Mouse (Mus musculus): Measurements from ENCODE around the gene Plb1. TPM values are rescaled to one million over a fixed set of nuclear protein-coding genes. Genes with fewer than 3 reads are reported as not detected.
A peak's percentile ranks its signal among the peaks of the same experiment; 100 is the strongest.

The Plb1 gene
- polyA plus RNA-seq, 1 experiment: not detected

DNA sequence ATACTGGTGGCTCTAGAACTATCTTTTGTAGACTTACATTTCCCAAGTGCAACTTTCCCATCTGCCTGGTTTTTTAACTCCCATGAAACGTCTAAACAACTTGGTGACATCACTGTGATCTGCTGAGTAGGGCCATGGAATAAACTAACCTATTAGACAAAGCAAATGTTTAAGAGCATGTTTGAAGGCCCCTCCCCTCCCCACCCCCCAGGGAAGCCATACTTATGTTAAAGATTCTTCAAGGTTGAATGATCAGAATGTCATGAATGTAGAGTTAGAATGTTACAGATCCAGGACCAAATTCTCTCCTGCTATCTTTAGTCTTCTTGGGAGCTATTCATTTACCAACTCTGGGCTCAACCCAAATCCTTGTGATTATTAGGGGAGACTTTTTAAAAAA lies 107.7 kb downstream of the Plb1 start:
- Histone ChIP-seq H3K4me3 (ENCODE audit: insufficient read depth, low read length) (no peak overlapping the region), H3K4me1 (ENCODE audit: control insufficient read depth, insufficient read depth, low read length) (peaks cover 16% of the 10 kb centered on the region), H3K27ac (ENCODE audit: insufficient read depth, low read depth, low read length) (no peak overlapping the region)
- no peak for TF ChIP-seq POLR2A (IDR thresholded peaks at IDR 0.05; ENCODE audit: borderline replicate concordance, low read depth, low read length)
- no peak for TF ChIP-seq CTCF (IDR thresholded peaks at IDR 0.05; ENCODE audit: low read depth, low read length)

- H3K4me3 ChIP-seq (ENCODE audit: insufficient read depth, low read length): no peak overlapping the region
- H3K4me1 ChIP-seq (ENCODE audit: control insufficient read depth, insufficient read depth, low read length): peaks cover 11% of the 10 kb centered on the region
- no peak overlapping the region for H3K27ac ChIP-seq (ENCODE audit: insufficient read depth, low read depth, low read length)
- TF ChIP-seq CTCF (IDR thresholded peaks at IDR 0.05; ENCODE audit: low read depth, low read length) (no peak), POLR2A (IDR thresholded peaks at IDR 0.05; ENCODE audit: borderline replicate concordance, low read depth, low read length) (no peak)
Observed at GRCm38 (mm10) chr5:32342711-32343285, 110.3 kb downstream of the Plb1 start.

GRCm38 (mm10) chr5:32346025-32346912 lies 113.8 kb downstream of the Plb1 start:
- TF ChIP-seq CTCF (IDR thresholded peaks at IDR 0.05; ENCODE audit: low read depth, low read length): no peak
- no peak for TF ChIP-seq POLR2A (IDR thresholded peaks at IDR 0.05; ENCODE audit: borderline replicate concordance, low read depth, low read length)
- peaks cover 28% of the 10 kb centered on the region for H3K4me1 ChIP-seq (ENCODE audit: control insufficient read depth, insufficient read depth, low read length)
- H3K27ac ChIP-seq (ENCODE audit: insufficient read depth, low read depth, low read length): no peak overlapping the region
- H3K4me3 ChIP-seq (ENCODE audit: insufficient read depth, low read length): no peak overlapping the region

DNA sequence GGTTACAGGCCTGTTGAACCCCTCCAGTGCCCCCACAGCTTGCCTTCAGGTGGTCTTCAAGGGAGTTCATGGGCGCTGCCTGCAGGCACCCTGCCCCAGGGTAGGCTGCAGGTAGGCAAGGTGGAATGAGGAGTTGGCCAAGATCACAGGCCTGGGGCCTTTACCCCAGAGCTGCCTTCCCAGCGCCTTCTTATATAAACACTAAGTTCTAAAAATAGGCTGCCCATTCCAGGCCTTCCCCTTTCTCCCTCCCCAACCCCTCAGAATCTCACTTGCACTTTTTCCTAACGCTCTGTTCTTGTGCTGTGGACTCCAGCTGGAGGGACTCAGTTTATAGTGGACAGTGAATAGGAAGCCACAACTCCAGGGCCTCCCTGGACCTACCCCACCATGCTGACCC lies 117.2 kb downstream of the Plb1 start:
- Histone ChIP-seq H3K4me3 (ENCODE audit: insufficient read depth, low read length) (no peak overlapping the region), H3K4me1 (ENCODE audit: control insufficient read depth, insufficient read depth, low read length) (peaks cover 20% of the 10 kb centered on the region), H3K27ac (ENCODE audit: insufficient read depth, low read depth, low read length) (peak overlapping the region; percentile 48)
- TF ChIP-seq POLR2A (IDR thresholded peaks at IDR 0.05; ENCODE audit: borderline replicate concordance, low read depth, low read length) (no peak), CTCF (IDR thresholded peaks at IDR 0.05; ENCODE audit: low read depth, low read length) (no peak)

- H3K4me3 ChIP-seq (ENCODE audit: insufficient read depth, low read length): no peak overlapping the region
- peaks cover 20% of the 10 kb centered on the region for H3K4me1 ChIP-seq (ENCODE audit: control insufficient read depth, insufficient read depth, low read length)
- TF ChIP-seq POLR2A (IDR thresholded peaks at IDR 0.05; ENCODE audit: borderline replicate concordance, low read depth, low read length) (no peak), CTCF (IDR thresholded peaks at IDR 0.05; ENCODE audit: low read depth, low read length) (no peak)
- H3K27ac ChIP-seq (ENCODE audit: insufficient read depth, low read depth, low read length): no peak overlapping the region
Observed at GRCm38 (mm10) chr5:32350551-32351256, 118.2 kb downstream of the Plb1 start.

- no peak overlapping the region for H3K4me3 ChIP-seq (ENCODE audit: insufficient read depth, low read length)
- TF ChIP-seq POLR2A (IDR thresholded peaks at IDR 0.05; ENCODE audit: borderline replicate concordance, low read depth, low read length) (no peak), CTCF (IDR thresholded peaks at IDR 0.05; ENCODE audit: low read depth, low read length) (no peak)
- no peak overlapping the region for H3K27ac ChIP-seq (ENCODE audit: insufficient read depth, low read depth, low read length)
- H3K4me1 ChIP-seq (ENCODE audit: control insufficient read depth, insufficient read depth, low read length): peaks cover 20% of the 10 kb centered on the region
Observed at GRCm38 (mm10) chr5:32351721-32352465, 119.4 kb downstream of the Plb1 start.

GRCm38 (mm10) chr5:32352845-32353244 lies 120.3 kb downstream of the Plb1 start:
- H3K4me1 ChIP-seq (ENCODE audit: control insufficient read depth, insufficient read depth, low read length): peaks cover 20% of the 10 kb centered on the region
- H3K4me3 ChIP-seq (ENCODE audit: insufficient read depth, low read length): no peak overlapping the region
- no peak overlapping the region for H3K27ac ChIP-seq (ENCODE audit: insufficient read depth, low read depth, low read length)
- TF ChIP-seq CTCF (IDR thresholded peaks at IDR 0.05; ENCODE audit: low read depth, low read length): no peak
- TF ChIP-seq POLR2A (IDR thresholded peaks at IDR 0.05; ENCODE audit: borderline replicate concordance, low read depth, low read length): no peak

DNA sequence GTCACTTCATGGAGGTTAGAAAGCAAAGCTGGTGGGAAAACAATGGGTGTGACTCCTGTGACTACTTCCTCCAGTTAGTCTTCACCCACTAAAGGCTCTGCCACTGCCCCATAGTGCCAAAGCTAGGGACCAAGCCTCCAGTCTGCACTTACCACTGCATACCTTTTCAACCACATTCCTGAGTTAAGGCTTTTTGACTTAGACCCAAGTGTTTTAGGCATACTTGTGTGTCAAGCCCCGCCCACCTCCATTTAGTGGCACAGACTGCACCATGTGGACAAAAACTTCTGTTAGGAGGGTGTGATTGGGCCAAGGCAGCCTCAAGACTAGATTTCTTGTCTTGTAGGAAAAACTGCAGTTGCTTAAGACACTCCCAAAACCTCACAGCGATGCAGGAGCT lies 120.8 kb downstream of the Plb1 start:
- H3K4me1 ChIP-seq (ENCODE audit: control insufficient read depth, insufficient read depth, low read length): peaks cover 17% of the 10 kb centered on the region
- TF ChIP-seq POLR2A (IDR thresholded peaks at IDR 0.05; ENCODE audit: borderline replicate concordance, low read depth, low read length) (no peak), CTCF (IDR thresholded peaks at IDR 0.05; ENCODE audit: low read depth, low read length) (no peak)
- H3K27ac ChIP-seq (ENCODE audit: insufficient read depth, low read depth, low read length): no peak overlapping the region
- H3K4me3 ChIP-seq (ENCODE audit: insufficient read depth, low read length): no peak overlapping the region

DNA sequence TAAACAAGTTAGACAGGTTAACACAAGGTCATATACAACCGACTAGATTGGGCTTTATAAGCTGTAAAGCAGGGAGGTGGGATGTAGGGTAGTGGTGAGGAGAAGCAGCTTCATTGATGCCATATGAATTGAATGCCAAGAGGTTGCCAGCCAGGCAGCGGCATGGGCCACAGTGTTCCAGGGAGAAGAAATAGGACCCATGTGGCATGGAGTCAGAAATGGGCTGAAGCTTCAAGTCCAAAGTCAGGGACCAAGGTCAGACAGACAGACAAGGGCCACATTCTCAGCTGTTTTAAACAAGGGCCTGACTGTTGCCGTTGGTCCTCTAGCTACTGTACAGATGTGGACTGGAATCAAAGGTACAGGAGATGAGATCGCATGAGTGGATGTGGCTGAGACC lies 128.0 kb downstream of the Plb1 start:
- no peak for TF ChIP-seq POLR2A (IDR thresholded peaks at IDR 0.05; ENCODE audit: borderline replicate concordance, low read depth, low read length)
- no peak for TF ChIP-seq CTCF (IDR thresholded peaks at IDR 0.05; ENCODE audit: low read depth, low read length)
- Histone ChIP-seq H3K27ac (ENCODE audit: insufficient read depth, low read depth, low read length) (no peak overlapping the region), H3K4me3 (ENCODE audit: insufficient read depth, low read length) (no peak overlapping the region), H3K4me1 (ENCODE audit: control insufficient read depth, insufficient read depth, low read length) (no peaks in the 10 kb centered on the region)
